Mouse (Mus musculus) MEL-GATA-1-ER (cell line): ENCODE data around the gene Heatr5b.
A peak's percentile ranks its signal among the peaks of the same experiment; 100 is the strongest.

Experiments
- DNase-seq: peaks from one replicate; pipeline ENCODE4 v3.0.0-alpha.2; 2012; ENCODE audit warnings: low read depth; ENCODE audit errors: extremely low read depth

Gene Heatr5b

DNA sequence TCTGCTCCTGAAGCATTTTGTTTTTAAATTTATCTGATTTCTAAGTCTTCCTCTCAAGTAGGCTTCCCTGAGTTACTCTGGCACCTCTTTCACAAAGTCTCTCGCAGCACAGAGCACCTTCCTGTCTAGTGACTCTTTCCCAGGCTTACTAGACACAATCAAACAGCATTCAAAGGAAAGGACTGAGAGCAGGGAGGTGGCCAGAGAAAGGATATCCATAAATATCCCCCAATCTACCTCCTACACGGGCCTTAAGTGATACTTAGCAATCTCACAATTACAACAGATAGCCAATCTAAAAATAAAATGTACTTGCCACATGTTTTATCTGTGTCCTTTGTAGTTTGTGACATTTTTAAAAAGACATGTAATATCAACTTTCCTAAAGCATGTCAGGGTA is 66.2 kb downstream of the Heatr5b start:
- no peak for DNase-seq

DNA sequence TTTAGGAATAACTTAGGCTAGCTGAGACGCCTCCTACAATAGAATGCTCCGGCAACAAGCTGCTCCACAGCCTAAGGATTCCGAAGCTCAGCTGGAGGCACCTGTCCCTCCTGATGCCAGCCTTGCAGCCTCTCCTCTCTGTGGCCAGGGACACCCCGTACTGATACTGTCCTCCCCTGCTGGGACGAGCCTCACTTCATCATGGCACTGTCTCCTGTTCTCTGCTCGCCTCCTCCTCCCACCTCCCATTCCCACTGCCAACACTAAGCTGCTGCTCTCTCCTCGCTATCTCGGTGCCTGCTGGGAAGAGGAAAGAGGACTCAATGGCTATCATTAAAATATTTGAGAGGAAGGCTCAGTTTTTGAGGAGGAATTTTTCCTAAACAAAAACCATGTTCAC is 67.6 kb downstream of the Heatr5b start:
- DNase-seq, result no peak

DNA sequence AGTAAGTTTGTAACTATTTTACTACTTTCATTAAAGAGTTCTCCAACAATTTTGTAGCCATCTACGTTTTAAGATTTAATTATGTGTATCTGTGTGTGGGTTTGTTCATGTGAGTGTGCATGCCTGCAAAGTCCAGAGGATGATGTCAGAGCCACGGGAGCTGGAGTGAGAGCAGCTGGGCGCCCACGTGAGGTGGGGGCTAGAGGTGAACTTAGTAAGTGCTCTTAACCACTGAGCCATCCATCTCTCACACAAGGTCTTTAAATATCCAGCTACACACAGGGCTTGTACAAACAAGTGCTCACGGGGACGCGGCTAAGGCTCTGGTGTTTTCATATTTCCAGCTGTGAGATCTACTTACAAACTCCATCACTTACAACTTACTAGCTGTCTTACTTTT is 69.1 kb downstream of the Heatr5b start:
- DNase-seq, result no peak

DNA sequence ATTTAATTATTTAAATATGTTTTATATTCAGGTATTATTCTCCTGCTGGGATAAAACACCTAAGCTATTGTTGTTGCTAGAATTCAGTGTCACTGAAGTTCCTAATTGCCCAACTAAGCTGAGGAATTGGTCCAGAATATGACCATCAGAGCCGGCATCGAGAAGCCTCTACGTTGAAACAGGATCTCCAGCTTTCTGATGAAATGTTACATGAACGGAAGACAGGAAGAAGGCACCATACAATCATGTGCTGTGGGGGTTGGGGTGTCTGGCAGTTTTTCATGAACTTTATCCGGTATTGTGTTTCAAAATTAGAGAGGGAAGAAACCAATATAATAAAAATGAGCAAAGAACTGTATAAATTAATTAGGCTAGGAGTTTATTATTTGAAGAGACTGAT is 71.9 kb downstream of the Heatr5b start:
- DNase-seq, result no peak

DNA sequence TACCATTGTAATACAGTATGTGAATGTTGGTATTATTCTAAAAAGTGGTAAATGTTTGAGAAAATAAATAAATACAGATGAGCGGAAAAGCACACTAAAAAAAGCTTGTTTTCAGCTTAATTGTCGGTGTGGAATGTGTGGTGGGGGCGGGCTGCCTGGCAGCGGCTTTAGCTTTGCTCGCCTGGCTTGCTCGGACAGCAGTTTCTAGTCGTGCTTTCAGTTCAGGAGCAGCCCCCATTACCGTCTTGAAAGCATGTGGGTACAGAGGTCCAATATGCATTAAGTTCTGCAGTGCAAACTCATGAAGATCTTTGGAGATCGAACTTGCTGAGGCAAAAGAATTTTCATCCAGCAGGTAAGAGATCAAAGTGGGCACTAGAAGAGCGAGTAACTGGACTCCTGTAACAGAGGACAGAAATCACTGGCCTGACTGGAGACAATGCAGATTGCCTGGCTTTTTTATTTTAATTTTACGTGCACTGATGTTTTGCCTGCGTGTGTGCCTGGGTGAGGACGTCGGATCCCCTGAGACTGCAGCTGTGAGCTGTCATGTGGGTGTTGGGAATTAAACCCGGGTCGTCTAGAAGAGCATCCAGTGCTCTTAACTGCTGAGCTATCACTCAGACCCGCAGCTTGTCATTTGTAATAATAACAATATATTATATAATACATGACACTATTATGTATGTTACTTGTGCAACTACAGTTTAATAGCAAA is 82.1 kb downstream of the Heatr5b start:
- no peak for DNase-seq

DNA sequence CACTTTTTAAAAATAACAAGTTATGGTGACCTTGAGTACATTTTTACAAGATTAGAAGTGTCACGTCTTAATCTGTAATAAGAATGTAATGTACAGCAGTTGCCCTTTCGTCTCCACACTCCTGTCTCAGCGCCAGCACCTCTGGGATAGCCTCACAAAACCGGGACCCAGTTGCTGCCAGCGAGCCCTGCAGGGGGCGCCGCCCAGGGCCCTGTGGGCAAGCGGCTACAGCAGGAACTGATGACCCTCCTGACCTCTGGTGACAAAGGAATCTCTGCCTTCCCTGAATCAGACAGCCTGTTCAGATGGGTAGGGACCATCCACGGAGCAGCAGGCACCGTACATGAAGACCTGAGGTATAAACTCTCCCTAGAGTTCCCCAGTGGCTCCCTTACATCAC is 83.1 kb downstream of the Heatr5b start:
- no peak for DNase-seq

DNA sequence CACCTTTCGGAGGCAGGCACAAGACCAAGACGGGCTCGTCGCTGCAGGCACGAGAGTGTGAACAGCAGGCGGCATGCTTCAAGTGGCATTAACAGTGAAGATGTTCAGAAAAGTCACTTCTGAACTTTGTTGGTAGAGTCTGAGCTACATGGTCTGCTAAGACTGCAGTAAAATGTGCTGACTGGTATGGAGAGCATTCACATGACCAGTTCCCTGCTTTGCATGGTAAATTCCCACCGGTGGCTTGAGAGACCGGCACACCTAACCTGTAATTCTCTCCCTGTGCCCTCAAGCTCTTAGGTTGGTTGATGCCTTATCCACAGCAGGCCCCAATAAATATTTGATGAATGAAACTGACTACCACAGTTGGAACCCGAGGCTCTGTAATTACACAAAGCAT is 86.7 kb downstream of the Heatr5b start:
- DNase-seq, result no peak

DNA sequence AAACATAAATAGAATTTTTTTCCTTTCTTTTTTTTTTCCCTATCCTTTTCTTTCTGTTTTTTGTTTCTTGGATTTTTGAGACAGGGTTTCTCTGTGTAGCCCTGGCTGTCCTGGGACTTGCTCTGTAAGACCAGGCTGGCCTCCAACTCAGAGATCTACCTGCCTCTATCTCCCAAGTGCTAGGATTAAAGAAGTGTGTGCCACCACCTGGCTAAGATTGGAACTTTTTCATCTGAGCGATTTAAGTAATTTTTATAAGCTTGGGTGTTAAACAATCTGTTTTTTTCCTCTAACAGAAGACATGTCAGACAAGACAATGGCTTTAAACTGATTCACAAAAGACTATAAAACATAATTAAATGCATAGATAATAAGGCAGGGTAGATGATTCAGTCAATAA is 96.7 kb downstream of the Heatr5b start:
- DNase-seq, result no peak

DNA sequence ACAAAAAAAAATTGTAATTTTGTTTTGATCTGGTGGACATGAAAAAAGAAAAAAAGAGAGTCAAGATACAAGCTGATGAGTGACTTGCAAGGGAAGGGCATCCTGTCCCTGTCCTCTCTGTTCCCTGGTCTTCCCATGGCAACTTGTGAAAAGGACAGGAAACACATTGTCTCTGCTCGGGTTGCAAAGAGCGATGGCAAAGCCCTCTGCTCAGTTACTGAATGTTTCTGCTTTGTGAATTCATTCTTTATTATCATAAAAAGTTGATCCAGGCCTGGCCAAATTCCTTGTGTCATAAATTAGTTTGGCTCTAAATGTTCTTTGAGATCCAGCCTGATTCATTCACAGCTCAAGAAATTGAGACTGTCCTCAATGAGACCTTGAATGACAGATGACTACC is 97.4 kb downstream of the Heatr5b start:
- no peak for DNase-seq

DNA sequence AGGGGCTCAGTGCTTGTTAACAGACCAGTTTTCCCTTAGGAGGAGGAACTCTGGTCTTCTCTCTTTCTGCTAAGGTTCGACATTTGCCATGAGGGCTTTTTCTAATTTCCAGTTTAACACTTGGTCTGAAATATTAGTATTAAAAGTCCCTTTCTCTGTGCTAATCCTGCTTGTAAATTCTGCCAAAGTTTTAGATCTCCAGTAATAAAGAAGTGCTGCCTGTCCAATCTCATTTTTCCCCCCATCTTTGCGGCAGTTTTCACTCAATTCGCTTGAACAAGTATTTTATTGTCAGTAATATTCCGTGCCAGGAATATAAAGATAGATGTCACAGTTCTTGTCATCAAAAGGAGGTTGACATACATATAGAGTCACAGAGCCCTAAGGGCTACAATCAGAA is 98.1 kb downstream of the Heatr5b start, which contains the start of gene Strn:
TSS of gene Strn (minus strand) at position 101 of the 400 bp plus-strand sequence.
- no peak for DNase-seq

DNA sequence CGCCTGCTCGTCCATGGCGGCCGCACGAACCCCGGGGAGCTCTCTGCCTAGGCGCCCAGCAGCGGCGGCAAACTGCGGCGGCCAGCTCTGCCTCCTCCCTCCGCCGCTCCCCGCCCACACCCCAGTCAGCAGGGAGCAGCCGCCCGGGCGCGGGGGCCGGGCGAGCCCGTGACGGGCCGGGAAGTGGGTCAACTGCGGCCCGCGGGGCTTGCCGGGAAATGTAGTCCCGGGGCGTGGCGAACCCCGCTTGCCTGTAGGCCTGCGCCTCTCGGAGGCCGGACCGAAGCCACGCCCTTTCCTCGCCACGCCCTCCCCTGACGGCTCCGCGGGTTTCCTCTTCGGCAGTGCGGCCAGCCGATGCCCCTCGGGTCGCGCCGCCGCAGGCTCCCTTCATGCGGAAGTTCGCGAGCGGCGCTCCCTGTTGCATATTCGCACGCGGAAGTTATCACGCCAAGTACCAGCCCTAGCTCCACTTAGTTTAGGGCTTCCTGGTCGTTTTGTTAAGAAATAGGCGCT is 98.6 kb downstream of the Heatr5b start:
- peak; percentile 91 for DNase-seq

DNA sequence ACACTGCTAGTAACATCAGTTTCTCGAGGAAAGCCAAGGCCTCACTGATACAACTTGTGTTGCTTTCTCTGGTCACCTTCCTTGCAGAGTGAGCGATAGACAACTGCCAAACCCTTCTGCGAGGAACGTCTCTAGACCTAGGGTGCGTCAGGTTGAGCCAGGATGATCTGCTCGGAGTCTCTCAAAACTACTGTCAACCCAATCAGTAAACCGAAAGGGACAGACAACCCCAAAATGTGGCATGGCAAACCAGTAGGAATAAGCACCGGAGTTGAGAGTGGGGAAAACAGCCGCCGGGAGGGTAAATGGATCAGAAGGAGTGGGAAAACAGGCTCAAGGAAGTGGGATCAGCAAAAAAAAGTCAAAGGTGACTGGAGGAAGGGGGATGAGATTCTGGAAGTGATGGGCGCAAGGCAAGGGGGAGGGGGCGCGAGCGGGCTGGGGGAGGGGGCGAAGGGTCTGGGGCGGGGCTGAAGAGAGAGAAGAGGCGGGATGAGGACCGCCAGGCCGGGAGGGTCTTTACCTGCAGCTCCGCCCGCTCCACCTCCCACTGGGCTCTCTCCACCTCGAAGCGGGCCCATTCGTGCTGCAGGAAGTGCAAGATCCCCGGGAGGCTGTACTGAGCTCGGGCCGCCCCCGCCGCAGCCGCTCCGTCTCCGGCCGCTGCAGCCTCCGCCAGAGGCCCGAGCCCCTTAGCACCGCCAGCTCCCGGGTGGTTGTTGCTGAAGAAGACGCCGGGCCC is 99.3 kb downstream of the Heatr5b start:
- DNase-seq, result no peak

DNA sequence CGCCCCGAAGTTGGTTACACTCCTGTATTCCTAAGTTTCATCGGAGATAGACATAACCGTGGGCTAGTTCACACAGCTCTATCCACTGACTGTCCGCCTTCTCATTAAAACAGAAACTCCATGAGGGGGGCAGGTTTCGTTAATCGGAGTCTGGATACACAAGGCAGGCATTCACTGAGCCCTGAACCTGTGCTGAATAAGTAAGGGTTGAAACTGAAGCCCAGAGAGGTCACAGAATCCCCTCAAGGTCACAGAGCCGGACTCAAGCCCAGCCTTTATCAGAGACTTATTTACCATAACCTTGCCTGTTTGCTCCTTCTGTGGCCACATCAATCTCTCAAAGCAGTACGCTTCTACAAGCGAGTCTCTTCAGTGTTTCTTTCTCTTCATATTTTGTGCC is 100.4 kb downstream of the Heatr5b start:
- no peak for DNase-seq

DNA sequence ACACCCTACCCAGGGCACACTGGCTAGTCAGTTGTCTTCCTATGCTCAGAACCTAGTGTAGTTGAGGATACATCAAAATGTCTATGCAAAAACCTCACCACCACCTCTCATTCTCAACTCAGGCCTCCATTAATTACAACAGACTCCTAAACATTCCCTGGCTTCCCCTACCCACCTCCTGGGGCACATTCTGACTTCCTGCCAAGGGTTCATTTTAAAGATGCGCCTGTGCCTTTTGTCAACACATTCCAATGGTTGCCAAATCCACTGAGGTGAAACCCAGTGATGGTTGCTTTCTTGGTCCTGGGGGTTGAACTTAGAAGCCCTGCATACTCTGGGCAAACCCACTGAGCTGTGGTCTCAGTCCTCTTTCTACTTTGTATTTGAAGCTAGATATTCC is 103.1 kb downstream of the Heatr5b start:
- DNase-seq, result no peak

DNA sequence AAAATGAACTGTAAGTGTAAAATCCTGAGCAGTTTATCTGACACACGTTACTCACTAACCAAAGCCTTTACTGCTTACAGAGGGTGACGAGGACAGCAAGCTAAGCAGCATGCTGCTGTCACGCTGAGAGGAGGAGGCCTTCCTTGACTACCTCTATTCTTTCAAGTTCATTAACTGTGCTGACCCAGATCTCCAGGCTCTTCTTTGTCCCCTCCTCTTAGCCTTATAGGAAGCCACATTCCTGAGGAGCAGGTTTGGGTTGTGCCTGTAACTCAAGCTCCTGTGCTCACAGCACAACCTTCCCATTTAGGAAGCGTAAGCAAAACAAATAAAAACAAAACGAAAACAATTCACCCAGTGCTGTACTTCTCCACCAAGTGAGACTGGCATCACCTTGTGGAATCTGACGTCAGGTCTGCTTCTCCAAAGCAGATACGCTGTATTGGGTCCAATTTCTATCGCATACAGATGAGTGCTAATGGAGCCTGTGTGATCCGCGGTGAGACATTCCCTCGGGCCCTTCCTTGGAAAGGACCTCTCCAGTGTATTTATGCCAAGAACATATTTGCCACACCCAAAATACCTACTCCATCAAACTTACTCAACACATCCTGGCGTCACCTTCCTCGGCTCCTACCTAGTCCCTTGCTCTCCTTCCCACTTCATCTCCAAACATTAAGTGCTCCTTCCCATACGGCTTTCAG is 108.3 kb downstream of the Heatr5b start:
- no peak for DNase-seq

DNA sequence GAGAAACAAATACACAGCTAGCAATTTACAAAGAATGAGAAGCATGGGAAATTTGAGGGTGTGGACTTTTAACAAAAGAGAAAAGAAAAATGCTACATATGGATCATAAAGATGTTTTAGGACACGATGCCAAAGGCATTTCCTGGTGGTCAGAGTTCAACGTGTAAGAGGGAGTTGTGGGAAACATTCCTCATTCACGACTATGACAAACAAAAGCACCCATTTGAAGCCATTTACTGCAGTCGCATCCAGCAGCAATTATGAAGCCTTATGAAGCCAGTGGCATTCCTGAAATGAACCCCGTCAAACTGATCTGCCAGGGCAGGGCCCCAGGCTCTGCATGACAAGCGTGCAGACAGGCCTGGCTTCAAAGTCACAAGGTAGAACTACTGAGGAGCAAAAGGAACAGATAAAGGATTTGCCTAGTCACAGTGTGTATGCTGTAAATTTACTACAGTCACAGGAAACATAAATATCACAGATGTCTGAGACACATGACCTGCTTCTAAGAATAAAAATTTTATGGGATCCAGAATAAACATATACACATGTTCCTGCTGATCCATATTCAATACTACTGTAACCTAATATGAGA is 110.6 kb downstream of the Heatr5b start:
- no peak for DNase-seq

DNA sequence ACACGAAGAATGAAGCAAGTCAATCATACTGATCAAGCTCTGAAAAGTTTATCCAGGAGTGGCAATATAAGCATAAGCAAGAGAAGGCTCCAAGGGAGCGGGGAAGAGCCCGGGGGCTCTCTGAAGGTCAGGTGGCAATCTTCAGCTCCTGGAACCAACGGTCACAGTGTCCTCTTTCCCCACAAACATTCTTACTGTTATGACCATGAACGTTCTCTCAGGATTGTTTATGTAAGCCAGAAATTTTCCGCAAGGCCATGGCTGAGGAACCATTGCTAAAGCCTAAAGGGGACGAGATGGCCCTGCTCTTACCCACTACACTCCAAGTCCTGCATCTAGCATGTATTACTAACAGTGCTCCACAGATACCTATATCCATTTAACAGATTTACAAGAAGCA is 113.5 kb downstream of the Heatr5b start:
- no peak for DNase-seq

DNA sequence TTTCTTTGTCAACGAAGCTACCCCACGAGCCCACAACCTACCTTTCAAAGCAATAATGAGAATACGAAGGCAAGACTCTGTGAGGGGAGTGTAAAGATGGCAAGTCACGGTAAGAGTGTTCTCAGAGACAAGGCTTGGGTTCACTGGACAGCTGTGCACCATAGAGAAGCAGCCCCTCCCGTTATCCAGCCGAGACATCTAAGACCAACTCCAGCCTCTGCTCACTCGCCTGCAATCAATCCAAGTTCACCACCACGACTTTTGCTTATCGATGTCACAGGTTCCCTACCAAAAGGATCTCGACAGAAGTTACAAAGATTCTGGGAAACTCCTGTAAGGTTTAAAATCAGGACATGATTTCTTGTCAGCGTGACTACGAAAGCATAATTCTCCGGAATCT is 116.1 kb downstream of the Heatr5b start:
- DNase-seq, result no peak

DNA sequence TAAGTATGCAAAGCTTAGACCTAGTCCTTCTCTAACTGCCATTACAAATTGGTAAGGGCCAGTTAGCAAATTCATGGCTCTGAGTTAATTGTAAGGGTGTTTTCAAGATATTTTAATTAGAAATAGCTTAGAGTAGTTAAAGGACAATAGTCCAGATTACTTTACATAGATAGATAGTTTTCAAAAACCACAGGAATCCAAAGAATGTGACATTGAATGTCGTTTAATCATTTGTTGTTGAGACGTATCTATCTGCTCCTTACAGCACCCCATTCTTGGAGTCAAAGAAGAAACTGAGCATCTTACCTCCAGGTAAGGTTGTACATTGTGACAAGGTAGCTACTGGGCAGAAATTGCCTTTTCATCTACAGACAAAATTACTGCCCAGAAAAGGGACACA is 124.9 kb downstream of the Heatr5b start:
- no peak for DNase-seq

DNA sequence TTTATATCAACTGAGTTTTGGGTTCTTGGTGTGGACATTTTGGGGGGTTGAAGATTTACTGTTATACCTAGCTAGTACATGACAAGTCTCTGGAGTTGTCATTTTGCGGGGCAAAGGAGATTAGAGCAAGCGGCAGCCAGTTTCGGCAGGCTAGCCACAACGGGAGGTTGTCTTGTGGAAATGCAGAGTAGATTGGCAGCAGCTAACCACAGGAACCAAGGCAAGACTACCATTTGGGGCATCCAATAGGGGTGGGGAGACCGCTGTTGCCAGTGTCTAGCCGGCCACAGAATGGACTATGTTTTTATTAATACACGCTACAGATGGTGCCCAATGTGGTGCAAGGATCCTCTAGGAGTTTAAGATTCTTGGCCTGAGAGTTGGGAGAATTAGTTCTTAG is 126.7 kb downstream of the Heatr5b start:
- no peak for DNase-seq

DNA sequence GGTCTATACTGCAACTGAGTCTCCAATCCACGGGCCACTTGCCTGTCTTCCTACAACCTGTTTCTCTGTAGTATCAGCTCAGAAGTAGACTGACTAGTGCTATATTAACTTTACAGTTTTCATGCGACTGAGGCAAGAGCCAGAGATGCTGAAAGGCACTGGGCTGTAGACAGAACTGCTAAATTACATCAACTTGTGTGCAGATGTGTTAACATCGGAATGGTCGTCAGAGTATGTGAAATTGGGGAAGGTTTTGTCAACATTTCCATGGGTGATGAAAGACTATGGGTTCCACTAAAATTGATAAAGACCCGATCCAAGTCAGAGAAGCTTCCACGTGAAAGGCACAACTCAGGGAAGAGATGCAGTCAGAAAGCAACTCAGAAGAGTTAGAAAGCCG is 132.2 kb downstream of the Heatr5b start:
- DNase-seq, result no peak
